Mouse (Mus musculus): ENCODE measurements around the gene Dlg1. TPM values are rescaled to one million over a fixed set of nuclear protein-coding genes. Genes with fewer than 3 reads are reported as not detected.

The Dlg1 gene
- 10 to 100 TPM; 59.5 to 60.6 TPM for total RNA-seq (2021)
- long read RNA-seq, experiment 1, full-length matches to known transcripts: 28 of 67 reads
- long read RNA-seq, experiment 1, partial matches to known transcripts: 3 of 67 reads
- long read RNA-seq, experiment 1, other reads (novel, unspliced or antisense): 36 of 67 reads
- long read RNA-seq, experiment 2, full-length matches to known transcripts: 22 of 57 reads
- long read RNA-seq, experiment 2, partial matches to known transcripts: 9 of 57 reads
- long read RNA-seq, experiment 2, other reads (novel, unspliced or antisense): 26 of 57 reads

DNA sequence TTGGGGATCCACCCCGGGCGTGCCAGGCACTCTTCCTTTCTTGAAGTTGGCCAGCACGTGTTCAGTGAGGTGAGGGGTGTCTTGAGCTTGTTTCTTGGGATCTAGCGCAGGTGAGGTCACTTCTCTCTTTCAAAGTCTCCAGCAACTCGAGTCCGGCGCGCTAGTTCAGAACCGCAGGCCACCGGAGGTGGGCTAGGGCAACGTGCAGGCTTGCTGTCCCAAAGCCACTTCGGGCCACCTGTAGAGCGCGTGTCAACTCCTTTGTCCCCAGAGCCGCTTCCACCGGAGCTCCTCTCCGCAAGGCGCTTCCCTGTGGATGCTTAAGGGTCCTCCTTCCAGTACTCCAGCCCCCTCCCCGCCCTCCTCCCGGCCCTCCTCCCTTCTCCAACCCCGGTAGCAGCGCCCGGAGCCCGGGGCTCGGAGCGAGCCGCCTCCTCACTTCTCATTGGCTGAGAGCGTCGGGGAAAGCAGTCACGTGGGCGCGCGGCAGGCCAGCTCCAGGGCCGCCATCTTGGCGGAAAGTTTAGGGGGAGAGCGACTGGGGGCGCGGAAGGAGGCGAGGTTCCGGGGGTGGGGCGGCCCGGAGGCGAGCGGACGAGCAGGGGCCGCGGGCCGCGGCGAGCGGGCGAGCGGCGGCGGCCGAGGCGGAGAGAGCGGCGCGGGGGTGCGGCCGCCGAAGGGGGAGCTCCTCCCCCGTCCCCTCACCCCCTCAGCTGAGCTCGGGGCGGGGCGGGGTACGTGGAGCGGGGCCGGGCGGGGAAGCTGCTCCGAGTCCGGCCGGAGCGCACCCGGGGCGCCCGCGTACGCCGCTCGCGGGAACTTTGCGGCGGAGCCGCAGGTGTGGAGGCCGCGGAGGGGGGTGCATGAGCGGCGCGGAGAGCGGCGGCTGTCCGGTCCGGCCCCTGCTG is at the start of gene Dlg1:
Dlg1 (plus strand) TSS at position 65 of the 908 bp plus-strand sequence.
- DNase-seq (ENCODE audit: low spot score): peak; percentile 87

DNA sequence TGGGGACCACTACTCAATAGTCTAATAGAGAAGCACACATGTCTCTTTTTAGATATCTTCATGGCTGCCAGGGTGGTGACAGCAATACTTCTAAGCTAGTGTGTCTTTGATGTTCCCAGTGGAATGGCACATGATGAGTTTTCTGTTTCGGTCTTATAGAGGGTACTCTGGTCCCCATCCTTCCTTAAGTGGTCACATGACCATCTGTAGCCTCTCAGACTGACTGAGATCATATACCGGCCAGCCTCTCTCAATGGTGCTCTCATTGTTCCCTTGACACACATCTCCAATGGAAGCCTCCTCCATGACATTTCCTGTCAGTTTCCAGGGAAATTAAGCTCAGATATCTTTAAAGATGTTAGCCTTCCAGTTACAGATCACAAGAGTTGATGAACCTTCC is 46.9 kb upstream of the Dlg1 start:
- no peak for DNase-seq (ENCODE audit: low spot score)

DNA sequence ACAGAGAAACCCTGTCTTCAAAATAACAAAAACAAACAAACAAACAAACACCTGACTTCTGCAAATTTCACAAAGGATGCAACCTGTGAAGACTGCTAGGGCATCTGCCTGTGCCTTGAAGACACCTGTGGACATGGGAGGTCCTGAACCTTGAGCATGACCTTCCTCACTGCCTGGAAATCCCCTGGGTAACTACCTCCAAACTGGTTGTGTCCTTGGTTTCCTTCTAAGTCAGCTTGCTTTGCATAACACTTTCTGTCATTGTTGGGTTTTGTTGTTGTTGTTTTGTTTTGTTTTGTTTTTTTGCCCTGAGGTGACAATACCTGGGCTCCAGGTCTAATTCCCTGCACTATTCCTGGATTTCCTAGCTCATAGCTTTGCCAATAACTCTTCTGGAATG is 46.1 kb upstream of the Dlg1 start:
- DNase-seq (ENCODE audit: low spot score): no peak

DNA sequence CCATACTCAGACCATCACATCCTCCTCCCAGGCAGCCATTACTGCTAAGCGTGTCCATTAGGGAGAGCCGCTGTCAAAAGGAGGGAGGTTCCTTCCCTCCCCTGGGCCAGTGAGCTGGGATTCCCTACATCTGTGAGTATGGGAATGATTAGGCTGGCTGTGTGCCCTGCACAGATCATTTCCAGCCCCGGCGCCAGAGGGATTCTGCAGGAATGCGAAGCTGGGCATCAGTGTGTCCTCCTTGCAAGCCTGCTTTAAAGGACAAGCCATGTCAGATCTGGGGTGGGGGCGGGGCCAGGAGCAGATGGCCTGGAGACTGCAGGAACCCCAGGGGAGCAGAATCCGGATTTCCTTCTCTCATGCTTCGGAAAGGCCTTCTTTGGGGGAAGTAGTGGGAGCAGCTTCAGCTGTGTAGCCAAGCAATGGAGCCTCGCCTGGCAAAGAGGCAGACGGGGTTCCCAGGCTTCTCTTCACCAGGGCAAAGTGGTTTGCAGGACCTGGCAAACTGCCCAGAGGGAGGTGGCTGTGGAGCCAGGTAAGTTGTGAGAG is 45.3 kb upstream of the Dlg1 start:
- peak; percentile 88 for DNase-seq (ENCODE audit: low spot score)

DNA sequence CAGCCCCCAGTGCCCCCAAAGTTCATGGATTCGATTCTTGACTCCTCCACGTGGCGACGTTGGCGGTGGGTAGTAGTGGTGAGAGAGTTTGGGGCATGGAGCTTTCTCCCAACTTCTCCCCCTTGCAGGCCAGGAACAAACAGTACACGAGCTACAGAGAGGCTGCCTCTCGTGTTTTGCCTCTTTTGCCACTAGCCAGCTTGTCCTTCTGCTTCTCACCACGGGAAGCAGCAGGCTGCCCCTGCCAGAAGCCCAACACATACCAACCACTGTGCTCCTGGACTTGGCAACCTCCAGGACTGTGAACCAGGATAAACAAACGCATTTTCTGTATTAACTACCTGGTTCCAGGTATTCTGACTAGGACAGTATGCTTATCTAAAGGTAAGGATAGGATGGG is 44.6 kb upstream of the Dlg1 start:
- no peak for DNase-seq (ENCODE audit: low spot score)

DNA sequence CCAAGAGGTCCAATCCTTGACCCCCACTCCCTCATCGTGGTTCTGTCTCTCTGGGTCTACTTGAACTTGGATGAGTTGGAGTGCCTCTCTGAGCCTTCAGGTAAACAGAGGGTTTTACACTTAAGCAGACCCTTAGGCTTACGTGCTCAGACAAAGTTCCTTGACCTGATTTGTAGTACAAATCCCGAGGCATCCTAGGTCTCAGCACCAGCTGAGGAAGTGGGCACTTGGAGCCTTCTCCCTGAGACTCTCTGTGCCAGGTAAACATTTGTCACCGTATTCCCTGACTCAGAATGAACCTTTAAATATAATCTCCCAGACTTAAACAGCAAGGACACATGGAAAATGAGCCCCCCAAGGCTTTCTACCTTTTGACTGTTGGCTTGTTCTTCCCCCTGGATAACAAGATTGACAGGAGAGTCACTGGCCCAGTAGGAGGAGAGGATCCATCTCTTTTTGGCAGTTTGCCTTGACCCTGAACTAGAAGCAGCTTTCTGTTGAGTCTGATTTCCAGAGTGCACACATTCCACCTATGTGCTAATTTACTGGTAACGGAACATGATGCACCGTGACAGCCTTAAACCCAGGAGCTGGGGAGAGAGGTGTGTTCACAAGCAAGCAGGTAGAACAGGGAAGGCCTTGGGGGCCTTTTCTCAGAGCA is 43.4 kb upstream of the Dlg1 start:
- DNase-seq (ENCODE audit: low spot score): peak; percentile 73

DNA sequence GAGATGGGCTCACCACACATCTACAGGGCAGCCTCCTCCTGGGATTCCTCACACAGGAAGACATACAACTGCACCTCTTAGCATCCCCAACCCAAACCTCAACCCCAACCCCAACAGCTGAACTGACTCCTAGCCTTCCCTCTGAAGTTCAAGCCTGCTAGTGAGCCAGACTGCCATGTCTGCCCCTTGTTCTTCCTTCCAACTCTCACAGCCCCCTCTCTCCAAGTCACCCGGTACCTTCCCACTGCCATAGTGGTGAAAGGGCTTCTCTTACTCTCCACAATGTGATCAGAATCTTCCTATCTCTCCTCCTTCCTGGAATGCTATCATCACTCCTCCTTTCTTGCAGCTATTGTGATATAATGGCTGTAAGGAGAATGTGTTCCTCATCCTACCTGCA is 40.9 kb upstream of the Dlg1 start:
- DNase-seq (ENCODE audit: low spot score): no peak

DNA sequence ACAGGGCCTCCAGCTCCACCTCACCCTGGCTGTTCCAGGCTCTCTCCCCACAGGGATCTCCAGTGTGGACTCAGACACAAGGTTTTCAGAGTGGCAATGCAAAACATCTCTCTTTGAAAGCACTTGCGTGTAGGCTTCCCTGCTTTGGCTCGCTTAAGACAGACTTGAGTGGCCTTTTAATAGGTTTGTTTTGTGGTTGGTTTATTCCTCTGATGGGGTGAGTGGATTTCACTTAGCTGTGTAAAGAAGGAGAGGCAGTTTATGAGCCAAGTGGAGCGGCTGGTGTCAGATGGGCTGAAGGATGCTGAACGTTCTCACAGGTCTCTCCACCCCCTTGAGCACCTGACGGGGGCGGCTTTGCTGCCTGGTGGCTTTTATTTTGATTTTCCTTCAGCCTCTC is 40.1 kb upstream of the Dlg1 start:
- no peak for DNase-seq (ENCODE audit: low spot score)

DNA sequence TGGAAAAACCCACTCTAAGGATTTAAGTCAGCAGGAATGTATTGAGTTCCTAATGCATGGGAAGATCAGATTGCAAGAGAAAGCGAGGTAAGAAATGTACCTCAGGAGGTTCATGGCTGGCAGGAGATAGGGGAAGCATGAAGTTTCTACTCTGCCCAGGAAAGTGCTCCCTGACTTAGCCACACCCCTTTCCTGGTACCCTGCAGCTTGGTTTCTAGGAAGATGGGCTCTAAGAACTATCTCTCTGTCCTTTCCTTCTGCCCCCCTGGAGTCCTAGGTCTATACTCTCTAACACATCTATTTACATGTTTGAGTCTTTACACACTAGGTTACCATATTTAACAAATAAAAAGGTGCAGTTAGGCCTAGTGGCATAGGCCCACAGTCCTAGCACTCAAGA is 38.5 kb upstream of the Dlg1 start:
- no peak for DNase-seq (ENCODE audit: low spot score)

DNA sequence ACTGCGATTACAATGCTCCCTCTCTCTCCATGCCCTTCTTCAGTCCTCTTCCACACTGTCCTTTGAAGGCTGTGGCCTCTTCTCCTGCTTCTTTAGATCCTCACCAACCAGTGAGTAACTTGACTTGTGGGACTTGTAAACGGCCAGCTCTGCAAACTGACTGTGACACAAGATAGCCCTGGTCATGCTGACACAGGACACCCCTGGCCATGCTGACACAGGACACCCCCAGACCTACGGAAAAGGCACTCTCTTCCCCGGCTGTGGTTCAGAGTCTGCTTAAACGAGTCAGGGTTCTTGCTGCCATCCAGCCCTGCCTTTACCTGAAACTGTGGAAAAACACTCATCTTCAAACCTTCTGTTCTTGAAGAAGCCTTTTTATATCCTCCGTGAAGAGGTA is 36.9 kb upstream of the Dlg1 start:
- peak; percentile 53 for DNase-seq (ENCODE audit: low spot score)

DNA sequence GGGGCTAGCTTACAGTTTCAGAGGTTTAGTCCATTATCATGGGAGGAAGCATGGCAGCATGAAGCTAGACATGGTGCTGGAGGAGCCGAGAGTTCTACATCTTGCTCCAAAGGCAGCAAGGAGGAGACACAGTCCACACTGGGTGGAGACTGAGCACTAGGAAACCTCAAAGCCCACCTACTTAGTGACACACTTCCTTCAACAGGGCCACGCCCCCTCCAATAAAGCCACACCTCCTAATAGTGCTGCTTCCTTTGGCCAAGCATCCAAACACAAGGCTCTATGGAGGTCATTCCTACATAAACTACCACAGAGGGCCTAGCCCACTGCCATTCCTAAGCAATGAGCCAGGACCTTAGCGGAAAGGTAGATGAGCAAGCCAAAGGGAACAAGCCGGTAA is 32.9 kb upstream of the Dlg1 start:
- no peak for DNase-seq (ENCODE audit: low spot score)

DNA sequence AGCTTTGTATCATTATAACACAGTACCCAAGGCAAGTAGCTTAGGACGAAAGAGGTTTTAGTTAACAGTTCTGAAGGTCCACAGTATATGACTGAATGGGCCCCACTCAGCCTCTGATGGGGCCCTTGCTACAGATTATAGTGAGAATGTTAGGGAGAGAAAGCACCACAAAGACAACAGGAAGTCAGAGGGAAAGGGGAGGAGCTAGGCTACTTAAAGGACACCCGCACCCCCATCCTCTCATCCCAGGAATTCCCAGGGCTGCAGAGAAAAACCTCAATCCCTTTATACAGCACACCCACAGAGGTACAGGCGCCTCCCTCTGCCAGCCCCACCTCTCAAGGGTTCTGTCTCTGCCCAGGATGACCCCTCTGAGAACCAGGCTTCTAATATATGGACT is 32.2 kb upstream of the Dlg1 start:
- DNase-seq (ENCODE audit: low spot score): no peak

DNA sequence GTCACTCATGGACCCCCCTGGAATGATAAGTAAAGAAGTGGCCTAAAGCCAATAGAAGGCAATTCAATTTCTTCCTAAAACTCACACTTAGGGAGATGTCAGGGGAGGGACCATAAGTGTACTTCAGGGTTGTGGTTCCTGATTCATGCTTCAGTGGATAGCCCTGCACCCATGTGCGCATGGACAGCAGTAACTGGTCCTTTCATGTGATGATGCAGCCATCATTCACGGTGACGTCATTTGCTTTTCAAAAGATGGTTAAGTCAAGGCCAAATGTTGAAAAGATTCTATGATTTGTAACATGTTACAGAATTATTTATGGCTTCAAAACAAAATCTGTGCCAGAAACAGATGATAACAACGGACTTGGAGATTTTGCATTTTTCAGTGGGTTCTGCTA is 28.9 kb upstream of the Dlg1 start:
- DNase-seq (ENCODE audit: low spot score): no peak

DNA sequence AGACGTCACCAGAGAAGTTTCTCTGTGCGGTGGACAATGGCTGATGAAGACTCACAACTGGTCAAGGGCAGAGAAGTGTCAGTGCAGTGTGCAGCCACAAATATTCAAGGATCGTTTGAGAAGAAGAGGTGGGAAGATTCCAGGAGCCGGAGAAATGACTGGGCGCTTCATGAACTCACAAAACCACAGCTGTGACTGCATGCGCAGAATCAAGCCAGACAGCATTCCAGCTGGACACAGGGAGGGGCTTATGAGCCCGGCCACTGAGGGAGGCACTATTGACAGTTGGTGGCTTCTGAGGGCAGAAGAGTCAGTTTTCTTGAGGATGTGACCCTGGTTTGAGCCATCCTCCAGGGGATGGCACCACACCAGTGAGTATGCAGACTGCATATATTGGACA is 24.9 kb upstream of the Dlg1 start:
- no peak for DNase-seq (ENCODE audit: low spot score)

DNA sequence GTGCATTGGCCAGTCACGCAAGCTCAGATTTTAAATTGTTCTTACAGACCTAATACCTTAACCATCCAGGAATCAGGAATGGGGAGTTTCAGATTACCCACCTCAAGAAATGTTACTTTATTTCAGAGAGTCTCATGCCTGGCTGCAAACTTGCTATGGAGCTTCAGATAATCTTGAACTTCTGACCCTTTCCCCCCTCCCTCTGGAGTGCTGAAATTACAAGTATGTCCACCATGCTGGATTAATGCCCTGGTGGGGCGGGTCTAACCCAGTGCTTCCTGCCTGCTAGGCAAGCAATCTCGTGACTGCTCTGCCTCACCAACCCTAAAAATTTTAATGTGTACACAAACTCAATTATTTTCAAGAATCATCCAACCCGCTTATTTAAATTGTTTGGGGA is 23.3 kb upstream of the Dlg1 start:
- no peak for DNase-seq (ENCODE audit: low spot score)

DNA sequence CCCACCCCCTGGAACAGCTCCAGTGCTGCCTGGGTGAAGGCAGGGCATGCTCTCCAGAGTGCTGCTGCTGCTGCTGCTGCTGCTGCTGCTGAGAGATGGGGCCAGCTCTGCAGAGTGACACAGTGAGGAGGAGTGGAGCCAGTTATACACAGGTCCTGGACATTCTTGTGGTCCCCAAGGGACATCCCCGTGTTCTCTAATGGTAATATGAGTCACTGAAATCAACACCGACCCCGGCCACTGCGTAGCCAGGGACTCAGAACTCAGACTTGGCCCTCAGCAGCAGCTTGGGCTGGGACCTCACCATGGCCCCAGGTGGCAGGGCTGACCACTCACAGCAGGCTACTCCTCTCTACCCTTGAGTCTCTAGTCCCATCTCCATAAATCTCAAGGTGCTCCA is 21.5 kb upstream of the Dlg1 start:
- DNase-seq (ENCODE audit: low spot score): no peak

DNA sequence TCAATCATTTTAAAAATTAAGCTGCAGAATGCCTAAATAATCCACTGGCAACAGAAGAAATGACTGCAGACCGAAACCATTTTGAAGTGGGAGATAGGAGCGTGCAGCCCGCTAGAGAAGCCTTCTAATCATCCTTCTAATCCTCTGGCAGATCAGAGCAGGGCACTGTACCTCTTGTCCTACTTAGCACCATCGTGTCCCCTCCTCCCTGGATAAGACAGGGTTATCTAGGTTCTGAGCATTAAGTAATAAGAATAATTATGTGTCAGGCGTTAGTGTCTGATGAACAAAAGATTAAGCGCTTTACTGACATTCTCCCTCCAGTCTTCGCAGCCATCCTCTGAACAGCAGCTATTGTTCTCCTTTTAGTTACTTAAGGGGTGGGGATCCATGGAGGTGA is 16.0 kb upstream of the Dlg1 start:
- DNase-seq (ENCODE audit: low spot score): no peak

DNA sequence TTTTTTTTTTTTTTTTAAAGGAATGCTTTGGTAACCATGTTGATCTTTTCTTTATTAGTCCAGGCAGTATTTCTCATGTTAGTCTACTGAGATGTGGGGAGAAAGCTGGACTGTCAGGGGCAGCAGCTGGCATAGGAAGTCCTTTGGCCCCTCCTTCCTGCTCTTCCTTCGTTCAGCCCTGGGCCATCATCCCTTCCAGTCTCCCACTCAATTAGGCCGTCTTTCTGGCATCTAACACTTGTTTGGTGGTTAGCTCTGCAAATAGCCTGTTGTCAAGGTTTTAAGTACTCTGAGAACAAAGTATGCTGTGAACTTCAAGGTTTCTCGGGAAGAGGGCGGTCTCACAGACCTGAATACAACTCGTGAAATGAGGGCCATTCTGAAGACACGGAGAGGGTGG is 12.5 kb upstream of the Dlg1 start:
- DNase-seq (ENCODE audit: low spot score): no peak

DNA sequence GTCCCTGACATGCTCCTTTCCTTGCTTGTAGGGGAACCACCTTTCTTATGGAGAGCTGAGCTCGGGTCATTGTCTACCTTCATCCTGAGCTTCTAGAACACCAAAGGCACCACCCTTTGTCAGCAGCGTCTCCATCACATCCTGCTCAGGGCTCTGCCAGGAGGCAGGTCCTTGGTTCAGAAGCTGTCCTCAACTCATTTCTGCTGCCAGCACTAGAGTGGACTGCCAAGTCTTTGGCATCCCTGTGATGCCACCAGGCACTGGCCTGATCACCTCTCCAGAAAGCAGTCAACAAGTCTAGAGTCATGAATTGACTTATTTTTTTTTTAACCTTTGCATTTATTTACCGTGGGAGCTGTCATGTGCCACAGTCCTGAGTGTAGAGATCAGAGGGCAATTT is 11.7 kb upstream of the Dlg1 start:
- no peak for DNase-seq (ENCODE audit: low spot score)

DNA sequence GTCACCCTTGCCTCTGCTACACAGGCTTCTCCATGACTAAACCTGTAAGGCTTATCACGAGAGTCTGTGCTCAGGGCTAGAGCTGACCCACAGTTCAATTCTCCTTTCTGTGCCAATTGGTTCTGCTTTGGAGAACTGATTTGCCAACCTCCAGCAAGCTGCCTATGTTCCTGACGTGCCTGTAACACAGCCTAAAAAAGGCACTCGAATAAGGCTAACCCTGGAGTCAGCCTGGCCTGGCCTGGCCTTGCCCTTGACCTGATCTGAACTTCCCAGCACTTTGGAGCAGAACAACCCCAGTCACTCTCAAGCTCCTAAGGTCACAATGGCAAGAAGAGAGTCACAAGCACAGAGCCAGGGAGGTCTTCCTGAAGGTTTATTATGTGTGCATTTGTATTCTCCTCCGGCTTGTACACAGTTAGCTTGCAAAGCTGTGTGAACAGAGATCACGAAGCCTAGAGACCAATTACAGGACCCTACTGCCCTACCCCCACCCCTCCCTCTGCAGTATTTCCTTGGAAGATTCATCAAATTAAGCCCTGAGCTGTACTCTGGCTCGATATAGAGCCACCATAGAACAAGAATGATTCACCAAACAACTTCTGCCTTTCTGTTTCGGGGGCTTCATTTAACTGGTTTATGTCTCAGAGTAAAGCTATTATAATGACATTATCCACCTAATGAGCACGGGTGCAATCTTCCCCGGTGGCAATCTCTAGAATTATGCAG is 11.0 kb upstream of the Dlg1 start:
- DNase-seq (ENCODE audit: low spot score): no peak

DNA sequence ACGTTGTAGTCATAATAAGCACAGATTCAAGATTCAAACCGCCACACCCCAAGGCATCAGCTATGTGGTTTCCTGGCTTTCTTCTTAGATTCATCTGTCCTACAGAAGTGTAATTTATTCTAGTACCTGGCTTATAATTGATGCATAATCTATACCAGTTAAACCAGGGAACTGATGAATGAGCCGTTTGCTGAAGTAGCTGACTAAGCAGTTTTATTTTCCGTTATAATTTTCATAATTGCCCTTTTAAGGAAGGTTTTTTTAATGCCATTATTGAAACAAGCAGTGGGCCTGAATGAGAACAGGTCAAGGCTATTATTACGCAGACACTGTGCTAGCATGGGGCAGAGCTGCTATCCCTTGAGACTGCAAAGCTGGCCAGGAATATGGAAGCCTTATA is 9.6 kb upstream of the Dlg1 start:
- DNase-seq (ENCODE audit: low spot score): no peak

DNA sequence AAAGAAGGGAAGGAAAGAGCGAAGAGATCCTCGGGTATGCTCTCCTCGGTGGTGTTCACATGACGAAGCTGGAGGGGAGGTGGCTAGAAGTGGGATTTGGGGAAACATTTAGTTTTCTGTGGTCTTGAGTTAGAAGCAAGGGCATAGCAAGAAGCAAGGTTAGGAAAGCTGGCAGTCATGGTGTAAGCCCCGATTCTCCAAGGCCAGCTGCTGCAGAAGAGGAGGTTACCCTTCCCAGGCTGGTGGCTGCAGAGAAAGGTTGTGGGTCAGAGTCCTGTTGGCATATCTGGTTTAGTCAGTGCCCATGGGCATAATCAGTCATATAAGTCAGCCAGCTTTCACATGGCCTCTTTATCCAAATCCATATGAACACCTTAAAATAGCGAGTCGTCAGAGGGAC is 9.2 kb upstream of the Dlg1 start:
- no peak for DNase-seq (ENCODE audit: low spot score)

Data from gastrocnemius, adult 18-20 months (tissue).